Mouse (Mus musculus) left cerebral cortex, postnatal 36 days (tissue): ENCODE data around the gene Mab21l3. TPM values are rescaled to one million over a fixed set of nuclear protein-coding genes. Genes with fewer than 3 reads are reported as not detected.
"Not testable (repeated sequence)": the region's sequence is repeated elsewhere in the genome, so short reads cannot be mapped to it uniquely, and the experiment has no call there.

Experiments
- DNase-seq, 2 experiments: peaks; one replicate each; pipeline ENCODE4 v3.0.0; 2021 to 2022; ENCODE audit warnings: low spot score in 2 of 2, mixed read lengths in 1 of 2
- intact Hi-C: fragments of 180-260 bp; cut with DNase I; formaldehyde crosslinking; loops from one replicate; pipeline ENCODE4 v1.15.1; 2025
- total RNA-seq, 2 experiments: library from RNA; stranded (reverse); gene quantifications; 2 replicates each; pipeline ENCODE4 v1.2.3; 2021

The Mab21l3 gene
- total RNA-seq, 2 experiments from 2014 or later: 0.32 to 0.36 TPM

- intact Hi-C loops: no loop called here
- DNase-seq: no peak
These were observed 2.7 kb downstream of the Mab21l3 start for GRCm38 (mm10) chr3:101846096-101846495.

- no peak for DNase-seq
- intact Hi-C loops: no loop called here
These were observed 6.2 kb downstream of the Mab21l3 start for GRCm38 (mm10) chr3:101842372-101843094.

GRCm38 (mm10) chr3:101839327-101839726 lies 9.4 kb downstream of the Mab21l3 start:
- intact Hi-C loops: no loop called here

GRCm38 (mm10) chr3:101836971-101837370 lies 11.8 kb downstream of the Mab21l3 start:
- intact Hi-C loops: no loop called here

More at GRCm38 (mm10) chr3:101839327-101839726, 9.4 kb downstream of the Mab21l3 start:
- DNase-seq: no peak

GRCm38 (mm10) chr3:101836532-101836931 lies 12.2 kb downstream of the Mab21l3 start:
- intact Hi-C loops: no loop called here
- DNase-seq: no peak

More at GRCm38 (mm10) chr3:101836971-101837370, 11.8 kb downstream of the Mab21l3 start:
- no peak for DNase-seq

- DNase-seq: peak; percentile 70 to 77
- intact Hi-C loops: no loop called here
These were observed 12.7 kb downstream of the Mab21l3 start for GRCm38 (mm10) chr3:101836045-101836444.

- intact Hi-C loops: no loop called here
These were observed 17.4 kb downstream of the Mab21l3 start for GRCm38 (mm10) chr3:101831189-101831858.

GRCm38 (mm10) chr3:101829881-101830616 lies 18.7 kb downstream of the Mab21l3 start:
- DNase-seq: no peak
- intact Hi-C loops: no loop called here

More at GRCm38 (mm10) chr3:101831189-101831858, 17.4 kb downstream of the Mab21l3 start:
- no peak for DNase-seq

GRCm38 (mm10) chr3:101828595-101828994 lies 20.2 kb downstream of the Mab21l3 start:
- intact Hi-C loops: no loop called here
- DNase-seq: no peak

GRCm38 (mm10) chr3:101827220-101827715 lies 21.5 kb downstream of the Mab21l3 start:
- intact Hi-C loops: no loop called here
- DNase-seq: no peak

- no peak for DNase-seq
- intact Hi-C loops: no loop called here
These were observed 24.4 kb downstream of the Mab21l3 start for GRCm38 (mm10) chr3:101824338-101824737.

GRCm38 (mm10) chr3:101822052-101822451 lies 26.7 kb downstream of the Mab21l3 start:
- DNase-seq: no peak

GRCm38 (mm10) chr3:101820708-101821107 lies 28.1 kb downstream of the Mab21l3 start:
- DNase-seq: not testable (repeated sequence)

More at GRCm38 (mm10) chr3:101822052-101822451, 26.7 kb downstream of the Mab21l3 start:
- intact Hi-C loops: no loop called here

GRCm38 (mm10) chr3:101816006-101816405 lies 32.8 kb downstream of the Mab21l3 start:
- intact Hi-C loops: loop anchor here (10.0 kb wide), 1 partner anchor 841 kb away; no protein-coding TSS in a partner anchor

More at GRCm38 (mm10) chr3:101820708-101821107, 28.1 kb downstream of the Mab21l3 start:
- intact Hi-C loops: not testable (repeated sequence)

GRCm38 (mm10) chr3:101814790-101815189 lies 34.0 kb downstream of the Mab21l3 start:
- intact Hi-C loops: loop anchor here (10.0 kb wide), 1 partner anchor 840 kb away; no protein-coding TSS in a partner anchor
- no peak for DNase-seq

More at GRCm38 (mm10) chr3:101816006-101816405, 32.8 kb downstream of the Mab21l3 start:
- DNase-seq: no peak

GRCm38 (mm10) chr3:101812341-101812962 lies 36.3 kb downstream of the Mab21l3 start:
- intact Hi-C loops: loop anchor here (1.0 to 10.0 kb wide), 3 partner anchors 306 to 838 kb away; no protein-coding TSS in a partner anchor

GRCm38 (mm10) chr3:101811931-101812330 lies 36.8 kb downstream of the Mab21l3 start:
- no peak for DNase-seq
- intact Hi-C loops: loop anchor here (1.0 to 10.0 kb wide), 3 partner anchors 306 to 837 kb away; no protein-coding TSS in a partner anchor

More at GRCm38 (mm10) chr3:101812341-101812962, 36.3 kb downstream of the Mab21l3 start:
- peak; percentile 64 to 66 for DNase-seq

- DNase-seq: no peak
- intact Hi-C loops: loop anchor here (2.0 kb wide), 2 partner anchors 211 to 313 kb away; no protein-coding TSS in a partner anchor
These were observed 41.1 kb downstream of the Mab21l3 start for GRCm38 (mm10) chr3:101807646-101808045.

GRCm38 (mm10) chr3:101806941-101807340 lies 41.8 kb downstream of the Mab21l3 start:
- no peak for DNase-seq
- intact Hi-C loops: loop anchor here (1.0 to 2.0 kb wide), 4 partner anchors 206 to 312 kb away; no protein-coding TSS in a partner anchor
